Mouse (Mus musculus) hindlimb bud, embryonic 11.5 days (tissue): ENCODE measurements around the gene Ecd.
"Not testable (repeated sequence)": the region's sequence is repeated elsewhere in the genome, so short reads cannot be mapped to it uniquely, and the experiment has no call there.

Experiments used
- DNase-seq: peaks from one replicate; pipeline ENCODE4 v3.0.0-alpha.2; 2012; ENCODE audit warnings: low read depth, low spot score; ENCODE audit errors: extremely low spot score

Ecd gene

DNA sequence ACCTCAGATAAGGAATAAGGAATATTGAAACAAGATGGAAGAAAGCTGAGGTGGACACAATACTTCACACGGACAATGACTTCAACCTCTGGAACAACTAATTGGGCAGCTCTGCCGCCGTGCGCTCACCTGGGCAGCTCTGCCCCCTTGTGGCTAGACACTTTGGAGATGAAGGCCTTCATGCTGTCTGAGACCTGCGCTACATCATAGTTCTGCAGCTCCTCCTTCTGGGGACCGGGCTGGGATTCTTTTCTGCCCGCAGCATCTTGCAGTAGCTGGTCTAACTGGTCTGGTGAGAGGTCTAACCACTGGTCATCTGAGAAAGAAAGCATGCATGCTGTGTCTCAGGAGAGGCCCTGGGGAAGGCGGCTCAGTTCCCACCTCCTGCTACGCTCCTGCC lies 19.4 kb downstream of the Ecd start:
- DNase-seq = no peak

DNA sequence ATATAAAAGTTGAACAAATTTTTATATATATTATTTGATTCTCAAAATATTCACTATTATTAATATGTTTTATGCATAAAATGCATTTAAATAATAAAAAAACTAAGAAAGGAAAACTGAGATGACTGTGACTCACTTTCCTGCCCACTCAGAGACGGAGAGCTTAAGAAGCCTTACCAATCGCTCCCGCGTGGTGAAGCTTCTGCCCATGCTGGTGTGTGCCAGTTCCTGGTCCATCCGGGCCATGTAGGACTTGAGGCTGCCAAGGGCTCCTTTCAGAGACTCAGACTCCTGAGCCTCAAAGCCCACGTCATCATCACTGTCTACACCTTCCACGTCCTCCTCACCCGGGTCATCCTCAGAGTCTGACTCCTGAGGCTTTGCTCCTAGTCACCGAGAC lies 23.7 kb downstream of the Ecd start:
- DNase-seq = no peak

DNA sequence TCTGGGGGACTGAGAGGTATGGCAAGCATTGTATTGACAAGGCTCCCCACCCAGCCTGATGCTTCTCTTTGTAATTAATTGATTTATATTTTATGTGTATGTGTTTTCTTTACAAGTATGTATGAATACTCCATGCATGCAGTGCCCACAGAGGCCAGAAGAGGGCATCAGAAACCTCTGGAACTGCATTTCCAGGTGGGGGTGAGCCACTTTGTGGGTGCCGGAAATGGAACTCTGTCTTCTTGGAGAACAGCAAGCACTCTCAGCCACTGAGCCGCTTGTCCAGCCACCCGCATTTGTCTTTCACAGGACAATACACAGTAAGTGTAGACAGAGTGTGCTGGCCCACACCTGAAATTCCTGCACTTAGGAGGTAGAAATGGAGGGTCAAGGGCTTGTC lies 28.5 kb downstream of the Ecd start:
- no peak for DNase-seq

DNA sequence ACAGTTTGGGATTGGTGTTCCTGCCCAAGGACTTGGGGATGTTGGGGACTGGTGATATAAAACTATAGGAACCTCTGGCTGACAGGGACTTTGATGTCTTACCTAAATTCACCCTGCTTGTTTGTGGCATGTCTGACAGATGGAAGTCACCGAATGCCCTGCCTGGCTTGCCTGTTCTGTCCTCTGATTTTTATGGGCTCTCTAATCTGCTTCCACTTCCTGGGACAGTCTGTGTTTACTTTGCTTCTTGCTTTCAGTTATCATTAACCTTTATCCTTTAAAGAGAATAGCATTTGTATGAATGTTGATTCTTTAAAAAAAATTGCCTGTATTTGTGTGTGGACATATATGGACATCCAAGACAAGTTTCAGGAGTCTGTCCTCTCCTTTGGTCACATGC lies 32.8 kb downstream of the Ecd start:
- no peak for DNase-seq

DNA sequence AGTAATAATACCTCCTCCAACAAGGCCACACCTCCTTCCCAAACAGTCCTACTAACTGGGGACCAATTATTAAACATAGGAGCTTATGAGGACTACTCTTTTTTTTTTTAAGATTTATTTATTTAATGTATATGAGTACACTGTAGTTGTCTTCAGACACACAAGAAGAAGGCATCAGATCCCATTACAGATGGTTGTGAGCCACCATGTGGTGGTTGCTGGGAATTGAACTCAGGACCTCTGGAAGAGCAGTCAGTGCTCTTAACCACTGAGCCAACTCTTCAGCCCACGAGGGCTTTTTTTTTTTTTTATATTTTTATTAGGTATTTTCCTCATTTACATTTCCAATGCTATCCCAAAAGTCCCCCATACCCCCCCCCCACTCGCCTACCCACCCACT lies 42.8 kb downstream of the Ecd start:
- not testable (repeated sequence) for DNase-seq

DNA sequence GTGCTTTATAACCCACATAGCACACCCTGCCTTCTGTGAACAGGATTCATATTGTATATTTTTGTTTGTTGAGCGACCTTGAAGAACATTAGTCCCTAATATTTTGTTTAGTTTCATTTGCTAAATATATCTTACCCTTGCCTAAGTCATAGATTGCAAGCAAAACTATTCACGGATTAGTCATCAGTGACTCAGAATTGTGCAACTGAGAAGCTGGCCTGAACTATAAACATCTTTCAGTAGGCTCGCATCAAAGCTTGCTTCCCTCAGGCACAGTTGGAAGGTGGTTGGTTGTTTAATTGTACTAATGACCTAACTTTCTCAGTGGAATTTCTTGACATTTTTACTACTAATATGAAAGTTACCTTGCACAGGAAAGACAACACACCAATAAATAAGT lies 49.8 kb downstream of the Ecd start:
- DNase-seq = no peak

DNA sequence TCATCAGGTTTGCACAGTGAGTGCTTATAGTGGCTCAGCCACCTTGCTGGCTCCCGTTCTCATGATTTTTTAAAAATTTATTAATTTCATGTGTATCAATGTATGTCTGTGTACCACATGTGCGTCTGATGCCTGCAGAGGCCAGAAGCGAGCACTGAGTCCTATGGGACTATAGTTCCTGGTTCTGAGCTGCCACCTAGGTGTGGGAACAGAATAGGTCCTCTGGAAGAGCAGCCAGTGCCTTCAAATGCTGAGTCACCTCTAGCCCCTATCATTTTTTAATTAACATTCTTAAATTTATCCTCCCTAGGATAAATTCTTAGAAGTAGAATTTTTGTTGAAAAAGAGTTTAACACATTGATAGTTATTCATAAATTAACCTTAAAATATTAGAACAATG lies 50.3 kb downstream of the Ecd start:
- no peak for DNase-seq

DNA sequence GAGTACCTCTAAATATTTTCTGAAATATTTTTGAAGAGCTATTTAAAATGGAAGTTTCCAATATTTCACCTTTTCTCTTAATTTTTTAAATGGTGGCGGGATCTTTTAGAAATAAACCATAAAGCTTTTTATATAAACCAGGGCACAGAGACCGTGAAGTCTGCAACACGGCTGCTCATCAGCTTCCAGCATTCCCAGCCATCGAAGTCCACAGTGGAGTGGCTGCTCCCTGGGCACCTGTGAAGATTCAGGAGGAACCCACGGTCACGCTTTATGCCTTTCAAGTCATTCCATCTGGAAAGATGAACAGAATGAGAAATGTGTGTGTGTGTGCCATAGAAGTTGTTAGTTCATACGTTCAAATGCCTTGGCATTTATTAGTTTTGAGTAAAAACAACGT lies 53.0 kb downstream of the Ecd start:
- no peak for DNase-seq

DNA sequence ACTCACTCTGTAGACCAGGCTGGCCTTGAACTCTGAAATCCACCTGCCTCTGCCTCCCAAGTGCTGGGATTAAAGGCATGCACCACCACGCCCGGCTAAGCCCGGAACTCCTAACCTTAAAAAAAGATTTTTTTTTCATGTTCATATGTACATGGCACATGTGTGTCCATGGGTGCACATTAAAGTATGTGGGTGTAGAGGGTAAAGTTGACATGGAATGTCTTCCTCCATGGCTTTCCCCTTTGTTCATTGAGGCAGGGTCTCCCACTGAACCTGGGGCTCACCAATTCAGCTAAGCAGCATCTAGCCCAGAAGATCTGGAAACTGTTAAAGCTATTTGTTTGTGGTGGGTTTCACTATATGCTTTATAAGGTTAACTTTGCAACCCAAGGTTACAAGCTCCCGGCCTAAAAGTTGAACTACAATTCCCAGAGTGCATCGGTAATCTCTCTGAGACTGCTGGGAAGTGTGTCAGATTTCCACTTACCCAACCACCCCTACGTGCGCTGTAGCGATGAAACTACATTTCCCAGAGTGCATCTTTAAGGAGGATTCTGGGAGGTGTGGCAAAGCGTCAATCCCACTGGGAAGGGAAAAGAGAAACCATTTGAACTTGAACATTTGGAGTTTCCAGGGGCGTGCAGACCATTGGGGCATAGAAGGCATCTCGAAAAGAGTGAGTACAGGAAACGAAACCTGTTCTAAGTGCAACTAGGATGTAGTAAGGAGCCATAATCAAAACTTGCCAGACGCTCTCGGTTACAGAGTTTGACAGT lies 53.6 kb downstream of the Ecd start, which contains the start of gene Nudt13:
Gene Nudt13 (plus strand): TSS at position 581 of the 776 bp plus-strand sequence.
- DNase-seq = peak; percentile 93

DNA sequence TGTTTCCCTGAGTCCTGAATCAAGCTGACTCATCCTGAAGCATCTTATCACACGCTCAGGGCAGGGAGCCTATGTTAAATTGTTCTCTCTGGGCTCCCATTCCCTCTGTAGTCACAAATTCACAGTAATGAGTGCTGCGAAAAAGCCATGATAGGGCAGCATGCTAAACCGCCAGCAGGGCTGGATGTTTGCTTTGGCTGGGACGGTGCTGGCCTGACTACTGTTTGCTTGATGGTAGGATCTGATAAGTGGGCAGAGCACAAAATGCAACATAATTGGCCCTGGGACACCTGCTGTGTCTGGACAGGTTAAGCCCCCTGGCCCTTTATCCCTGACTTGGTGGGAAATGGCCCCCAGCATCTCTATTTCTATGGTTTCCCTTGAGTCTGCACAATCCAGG lies 56.5 kb downstream of the Ecd start:
- no peak for DNase-seq
